Mouse (Mus musculus) stomach, embryonic 15.5 days (tissue): Measurements from ENCODE around the gene Fbxl16. TPM values are rescaled to one million over a fixed set of nuclear protein-coding genes. Genes with fewer than 3 reads are reported as not detected.

ENCODE experiments used
- ATAC-seq: fragments of 200-750 bp; cut with Nextera tagmentation; 2 replicates; pipeline ENCODE4 v1.8.0; 2017; ENCODE audit warnings: low read depth, moderate number of reproducible peaks, moderate TSS enrichment; ENCODE audit not compliant: insufficient read depth, low FRiP score
- H3K27ac ChIP-seq: fragments of 300-500 bp; sonication (generic); 2 replicates; pipeline ENCODE4 v1.5.1; 2015; ENCODE audit warnings: mild to moderate bottlenecking, inconsistent platforms
- H3K27me3 ChIP-seq: fragments of 300-500 bp; sonication (generic); replicated peaks from 2 replicates; pipeline ENCODE4 v1.6.1; 2015; ENCODE audit warnings: inconsistent platforms
- H3K36me3 ChIP-seq: fragments of 300-500 bp; sonication (generic); 2 replicates; pipeline ENCODE4 v1.6.1; 2015; ENCODE audit warnings: inconsistent platforms
- H3K4me1 ChIP-seq: fragments of 300-500 bp; sonication (generic); 2 replicates; pipeline ENCODE4 v1.6.1; 2015; ENCODE audit warnings: inconsistent platforms
- H3K4me2 ChIP-seq: fragments of 300-500 bp; sonication (generic); 2 replicates; pipeline ENCODE4 v1.6.1; 2015; ENCODE audit warnings: mild to moderate bottlenecking, inconsistent platforms
- H3K4me3 ChIP-seq: fragments of 300-500 bp; sonication (generic); replicated peaks from 2 replicates; pipeline ENCODE4 v1.5.1; 2015; ENCODE audit warnings: inconsistent platforms
- H3K9ac ChIP-seq: fragments of 300-500 bp; sonication (generic); 2 replicates; pipeline ENCODE4 v1.6.1; 2015; ENCODE audit warnings: inconsistent platforms
- H3K9me3 ChIP-seq: fragments of 300-500 bp; sonication (generic); 2 replicates; pipeline ENCODE4 v1.6.1; 2016; ENCODE audit warnings: inconsistent platforms
- WGBS: fragments of 180-500 bp; shearing (Covaris S2); methylation state at CpG from one replicate; pipeline ENCODE4 v1.1.7; 2015; 5-methylcytosine and 5-hydroxymethylcytosine counted together
- polyA plus RNA-seq: library from polyadenylated mRNA; unstranded; fragments of >200 nt; fragmentation: Nextera tagmentation; extraction: Ambion mirVana; gene quantifications from 2 replicates; pipeline ENCODE4 v1.2.1, GENCODE M21; 2015

Gene Fbxl16
- polyA plus RNA-seq, 1 experiment from 2014 or later, result 4.1 TPM

- peak; percentile 91 for ATAC-seq
- H3K4me2 ChIP-seq, result peak within 1 kb of the TSS; percentile 92
- peaks cover 14% of the 10 kb centered on the region for H3K4me1 ChIP-seq
- H3K36me3 ChIP-seq, result no peaks in the 10 kb centered on the region
- H3K9me3 ChIP-seq, result no peaks in the 10 kb centered on the region
- peak within 1 kb of the TSS; percentile 73 for H3K27ac ChIP-seq
- 3% methylated on average over 65 of the region's 65 CpGs for WGBS
- no peaks in the 10 kb centered on the region for H3K27me3 ChIP-seq
- H3K9ac ChIP-seq, result peak within 1 kb of the TSS; percentile 71
- peak within 1 kb of the TSS; percentile 70 for H3K4me3 ChIP-seq
Observed at GRCm38 (mm10) chr17:25860832-25861703, 52.2 kb downstream of the Fbxl16 start, which contains the start of gene Wdr90. Wdr90 (minus strand) TSS chr17:25861501.

DNA sequence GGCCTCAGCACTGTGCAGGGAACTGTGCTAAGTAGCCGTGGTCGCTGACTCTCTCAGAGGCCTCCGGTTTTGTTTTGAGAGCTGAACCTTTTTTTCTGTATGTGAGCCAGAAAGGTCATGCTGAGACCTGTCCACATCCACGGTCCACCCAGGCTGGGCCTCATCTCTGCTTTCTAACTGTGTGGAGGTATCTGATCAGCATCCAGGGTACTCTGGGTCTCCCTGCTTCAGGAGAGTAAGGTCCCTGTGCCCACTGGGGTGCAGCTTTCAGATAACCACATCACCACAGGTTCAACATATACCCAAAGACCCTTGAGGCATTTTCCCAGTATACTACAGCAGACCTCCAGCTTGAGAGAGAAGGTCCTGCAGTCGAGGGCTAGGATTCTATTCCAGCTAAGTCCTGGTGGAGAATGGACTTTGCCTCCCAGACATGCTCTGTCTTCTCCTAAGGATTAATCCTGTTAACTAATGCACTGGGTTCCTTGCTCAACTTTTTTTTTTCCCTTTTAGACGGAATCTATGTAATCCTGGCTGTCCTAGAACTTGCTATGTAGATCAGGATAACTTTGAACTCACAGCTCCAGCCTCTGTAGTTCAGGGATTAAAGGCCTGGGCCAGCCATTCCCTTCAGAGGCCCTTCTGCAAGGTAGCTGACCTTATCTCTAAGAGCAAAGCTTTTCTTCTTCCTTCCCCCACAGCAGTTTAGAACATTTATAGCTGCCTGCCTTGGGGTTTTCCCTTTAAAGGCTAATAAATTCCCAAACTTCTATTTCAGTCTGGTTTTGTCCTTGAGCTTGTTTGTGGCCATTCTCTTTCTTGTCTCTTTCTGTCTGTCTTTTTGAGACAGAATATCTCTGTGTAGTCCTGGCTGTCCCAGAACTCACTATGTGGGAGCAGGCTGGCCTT lies 53.1 kb downstream of the Fbxl16 start:
- 11% methylated on average over 6 of the region's 6 CpGs for WGBS
- H3K4me2 ChIP-seq, result peak overlapping the region; percentile 92
- peak overlapping the region; percentile 73 for H3K27ac ChIP-seq
- peak overlapping the region; percentile 68 for H3K9ac ChIP-seq
- H3K27me3 ChIP-seq, result no peaks in the 10 kb centered on the region
- H3K36me3 ChIP-seq, result no peaks in the 10 kb centered on the region
- no peaks in the 10 kb centered on the region for H3K9me3 ChIP-seq
- ATAC-seq, result 0 out of 2 replicates have a peak, but pooled peaks have one; percentile 5
- peak overlapping the region; percentile 70 for H3K4me3 ChIP-seq
- H3K4me1 ChIP-seq, result peaks cover 14% of the 10 kb centered on the region

GRCm38 (mm10) chr17:25863681-25864080 lies 54.8 kb downstream of the Fbxl16 start:
- 84% methylated on average over 6 of the region's 6 CpGs for WGBS

GRCm38 (mm10) chr17:25864311-25864710 lies 55.4 kb downstream of the Fbxl16 start:
- 93% methylated on average over 14 of the region's 14 CpGs for WGBS
- Histone ChIP-seq H3K4me1 (peaks cover 29% of the 10 kb centered on the region), H3K9ac (no peak overlapping the region), H3K4me3 (no peak overlapping the region), H3K4me2 (no peak overlapping the region), H3K27ac (no peak overlapping the region), H3K9me3 (no peaks in the 10 kb centered on the region), H3K27me3 (no peaks in the 10 kb centered on the region), H3K36me3 (no peaks in the 10 kb centered on the region)
- ATAC-seq, result no peak

More at GRCm38 (mm10) chr17:25863681-25864080, 54.8 kb downstream of the Fbxl16 start:
- Histone ChIP-seq H3K27me3 (no peaks in the 10 kb centered on the region), H3K4me1 (peaks cover 25% of the 10 kb centered on the region), H3K27ac (no peak overlapping the region), H3K9ac (no peak overlapping the region), H3K4me3 (no peak overlapping the region), H3K36me3 (no peaks in the 10 kb centered on the region), H3K4me2 (no peak overlapping the region), H3K9me3 (no peaks in the 10 kb centered on the region)
- ATAC-seq, result no peak

GRCm38 (mm10) chr17:25865288-25865687 lies 56.4 kb downstream of the Fbxl16 start:
- WGBS, result 84% methylated on average over 11 of the region's 11 CpGs
- H3K4me1 ChIP-seq, result peaks cover 26% of the 10 kb centered on the region
- no peaks in the 10 kb centered on the region for H3K36me3 ChIP-seq
- no peaks in the 10 kb centered on the region for H3K9me3 ChIP-seq
- peak overlapping the region; percentile 6; the same call in 1 of the 2 replicates for H3K4me3 ChIP-seq
- H3K4me2 ChIP-seq, result no peak overlapping the region
- peak overlapping the region; percentile 31; the same call in 1 of the 2 replicates for H3K27ac ChIP-seq
- ATAC-seq, result no peak
- H3K9ac ChIP-seq, result no peak overlapping the region
- H3K27me3 ChIP-seq, result no peaks in the 10 kb centered on the region

DNA sequence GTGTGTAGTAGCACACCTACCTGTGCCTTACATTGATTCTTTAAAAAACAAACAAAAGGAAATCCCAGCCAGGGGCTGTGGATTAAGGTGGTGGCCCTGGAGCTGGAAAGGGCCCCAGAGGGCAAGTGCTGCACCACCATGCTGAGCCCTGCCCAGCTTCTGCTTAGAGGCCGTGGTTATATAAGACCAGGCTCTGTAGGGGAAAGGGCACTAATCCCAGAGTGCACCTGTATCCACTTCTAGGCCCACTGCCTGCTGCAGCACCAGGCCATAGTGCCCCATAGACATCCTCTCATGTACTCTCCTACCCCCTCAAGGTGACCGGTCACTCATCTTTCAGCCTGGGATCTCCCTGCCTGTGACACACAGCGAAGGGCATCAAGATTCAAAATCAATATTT lies 57.3 kb downstream of the Fbxl16 start:
- 85% methylated on average over 3 of the region's 3 CpGs for WGBS
- no peak overlapping the region for H3K4me3 ChIP-seq
- no peaks in the 10 kb centered on the region for H3K9me3 ChIP-seq
- no peaks in the 10 kb centered on the region for H3K36me3 ChIP-seq
- H3K27ac ChIP-seq, result no peak overlapping the region
- no peak overlapping the region for H3K9ac ChIP-seq
- H3K27me3 ChIP-seq, result no peaks in the 10 kb centered on the region
- no peak for ATAC-seq
- peaks cover 19% of the 10 kb centered on the region for H3K4me1 ChIP-seq
- no peak overlapping the region for H3K4me2 ChIP-seq

GRCm38 (mm10) chr17:25867509-25867835 lies 58.6 kb downstream of the Fbxl16 start:
- H3K4me1 ChIP-seq, result peaks cover 14% of the 10 kb centered on the region

GRCm38 (mm10) chr17:25867836-25868600 lies 59.1 kb downstream of the Fbxl16 start:
- H3K27me3 ChIP-seq, result no peaks in the 10 kb centered on the region
- H3K9ac ChIP-seq, result peak overlapping the region; percentile 53
- WGBS, result under 1% methylated on average over 42 of the region's 42 CpGs
- peak overlapping the region; percentile 80 for H3K4me3 ChIP-seq
- H3K36me3 ChIP-seq, result no peaks in the 10 kb centered on the region
- H3K27ac ChIP-seq, result peak overlapping the region; percentile 60
- peak; percentile 5; the same call in 1 of the 2 replicates for ATAC-seq
- peak overlapping the region; percentile 99 for H3K4me2 ChIP-seq
- H3K4me1 ChIP-seq, result peaks cover 14% of the 10 kb centered on the region
- H3K9me3 ChIP-seq, result no peaks in the 10 kb centered on the region

More at GRCm38 (mm10) chr17:25867509-25867835, 58.6 kb downstream of the Fbxl16 start:
- no peak for ATAC-seq
- no peaks in the 10 kb centered on the region for H3K36me3 ChIP-seq
- H3K27ac ChIP-seq, result peak overlapping the region; percentile 60
- H3K4me3 ChIP-seq, result peak overlapping the region; percentile 80
- H3K9ac ChIP-seq, result peak overlapping the region; percentile 53; the same call in 1 of the 2 replicates
- 17% methylated on average over 7 of the region's 7 CpGs for WGBS
- no peaks in the 10 kb centered on the region for H3K27me3 ChIP-seq
- peak overlapping the region; percentile 99 for H3K4me2 ChIP-seq
- H3K9me3 ChIP-seq, result no peaks in the 10 kb centered on the region

- Histone ChIP-seq H3K9ac (peak within 1 kb of the TSS; percentile 53), H3K4me1 (peaks cover 14% of the 10 kb centered on the region), H3K9me3 (no peaks in the 10 kb centered on the region), H3K27ac (peak within 1 kb of the TSS; percentile 60), H3K27me3 (no peaks in the 10 kb centered on the region), H3K4me2 (peak within 1 kb of the TSS; percentile 99), H3K36me3 (no peaks in the 10 kb centered on the region), H3K4me3 (peak within 1 kb of the TSS; percentile 80)
- ATAC-seq, result peak; percentile 88
- under 1% methylated on average over 24 of the region's 24 CpGs for WGBS
Observed at GRCm38 (mm10) chr17:25868601-25869191, 59.8 kb downstream of the Fbxl16 start, which contains the start of gene Mcrip2. Mcrip2 (minus strand) TSS chr17:25868764.

GRCm38 (mm10) chr17:25869498-25869897 lies 60.6 kb downstream of the Fbxl16 start:
- no peaks in the 10 kb centered on the region for H3K36me3 ChIP-seq
- H3K9ac ChIP-seq, result no peak overlapping the region
- no peak for ATAC-seq
- no peaks in the 10 kb centered on the region for H3K27me3 ChIP-seq
- peaks cover 20% of the 10 kb centered on the region for H3K4me1 ChIP-seq
- no peak overlapping the region for H3K27ac ChIP-seq
- H3K9me3 ChIP-seq, result no peaks in the 10 kb centered on the region
- whole genome bisulfite sequencing, result 86% methylated on average over 8 of the region's 8 CpGs
- H3K4me2 ChIP-seq, result no peak overlapping the region
- no peak overlapping the region for H3K4me3 ChIP-seq

- Histone ChIP-seq H3K9ac (no peak overlapping the region), H3K36me3 (no peaks in the 10 kb centered on the region), H3K27me3 (no peaks in the 10 kb centered on the region), H3K9me3 (no peaks in the 10 kb centered on the region), H3K4me1 (peaks cover 20% of the 10 kb centered on the region), H3K27ac (no peak overlapping the region), H3K4me3 (no peak overlapping the region), H3K4me2 (no peak overlapping the region)
- WGBS, result 89% methylated on average over 2 of the region's 2 CpGs
- ATAC-seq, result no peak
Observed at GRCm38 (mm10) chr17:25869954-25870353, 61.1 kb downstream of the Fbxl16 start.
